Mouse (Mus musculus) stomach, postnatal 0 days (tissue): ENCODE measurements around the gene Htr6. TPM values are rescaled to one million over a fixed set of nuclear protein-coding genes. Genes with fewer than 3 reads are reported as not detected.
A peak's percentile ranks its signal among the peaks of the same experiment; 100 is the strongest.

Experiments used
- ATAC-seq: fragments of 200-750 bp; cut with Nextera tagmentation; 2 replicates; pipeline ENCODE4 v1.8.0; 2017; ENCODE audit not compliant: low FRiP score, low TSS enrichment
- DNase-seq: peaks from one replicate; pipeline ENCODE4 v3.0.0-alpha.2; 2016; ENCODE audit warnings: low spot score
- H3K27ac ChIP-seq: fragments of 300-500 bp; sonication (generic); replicated peaks from 2 replicates; pipeline ENCODE4 v1.5.1; 2014; ENCODE audit warnings: mild to moderate bottlenecking, control low read depth
- H3K27me3 ChIP-seq: fragments of 300-500 bp; sonication (generic); 2 replicates; pipeline ENCODE4 v1.6.1; 2014; ENCODE audit warnings: low read length; ENCODE audit not compliant: control insufficient read depth, insufficient read depth
- H3K36me3 ChIP-seq: fragments of 300-500 bp; sonication (generic); 2 replicates; pipeline ENCODE4 v1.6.1; 2014; ENCODE audit warnings: low read length, mixed read lengths; ENCODE audit not compliant: control insufficient read depth, insufficient read depth
- H3K4me1 ChIP-seq: fragments of 300-500 bp; sonication (generic); replicated peaks from 2 replicates; pipeline ENCODE4 v1.6.1; 2014; ENCODE audit warnings: antibody characterized with exemption; ENCODE audit not compliant: control insufficient read depth, insufficient read depth
- H3K4me2 ChIP-seq: fragments of 300-500 bp; sonication (generic); replicated peaks from 2 replicates; pipeline ENCODE4 v1.6.1; 2014; ENCODE audit warnings: low read depth, mild to moderate bottlenecking, control low read depth, moderate library complexity
- H3K4me3 ChIP-seq: fragments of 300-500 bp; sonication (generic); 2 replicates; pipeline ENCODE4 v1.5.1; 2014; ENCODE audit warnings: low read depth, low read length, control low read depth
- H3K9ac ChIP-seq: fragments of 300-500 bp; sonication (generic); 2 replicates; pipeline ENCODE4 v1.6.1; 2014; ENCODE audit warnings: mild to moderate bottlenecking, low read length, control low read depth, mixed read lengths
- H3K9me3 ChIP-seq: fragments of 300-500 bp; sonication (generic); 2 replicates; pipeline ENCODE4 v1.6.1; 2016; ENCODE audit warnings: low read length; ENCODE audit not compliant: control insufficient read depth
- CTCF ChIP-seq: IDR thresholded peaks from 2 replicates; pipeline ENCODE4 v1.5.1; 2016; ENCODE audit warnings: antibody characterized with exemption, low read depth, mild to moderate bottlenecking, moderate library complexity
- EP300 ChIP-seq: optimal IDR thresholded peaks from 2 replicates; pipeline ENCODE3; 2016; ENCODE audit warnings: antibody characterized with exemption
- WGBS: fragments of 180-500 bp; shearing (Covaris S2); extraction: QIAGEN DNeasy Blood & Tissue Kit; methylation state at CpG from one replicate; pipeline ENCODE4 v1.1.7; 2014; 5-methylcytosine and 5-hydroxymethylcytosine counted together
- polyA plus RNA-seq: library from polyadenylated mRNA; unstranded; fragments of >200 nt; fragmentation: Nextera tagmentation; extraction: Ambion mirVana; gene quantifications from 2 replicates; pipeline ENCODE4 v1.2.1, GENCODE M21; 2015

The Htr6 gene
- polyA plus RNA-seq, 1 experiment from 2014 or later = not detected

GRCm38 (mm10) chr4:139042611-139043010, 32.8 kb downstream of the Htr6 start:
- WGBS = 84% methylated on average over 5 of the region's 5 CpGs
- no peak overlapping the region for H3K27ac ChIP-seq
- no peak for TF ChIP-seq EP300
- no peak for TF ChIP-seq CTCF

GRCm38 (mm10) chr4:139040084-139040839, 35.1 kb downstream of the Htr6 start:
- no peaks in the 10 kb centered on the region for H3K27me3 ChIP-seq
- no peak overlapping the region for H3K4me2 ChIP-seq
- WGBS = 32% methylated on average over 10 of the region's 10 CpGs
- peak; percentile 27; the same call in 1 of the 2 replicates for ATAC-seq
- no peak overlapping the region for H3K4me3 ChIP-seq
- no peak overlapping the region for H3K27ac ChIP-seq
- H3K9ac ChIP-seq = no peak overlapping the region
- no peak for DNase-seq
- no peaks in the 10 kb centered on the region for H3K9me3 ChIP-seq
- H3K36me3 ChIP-seq = 0 out of 2 replicates have a peak, but pooled peaks cover 4% of the 10 kb centered on the region
- H3K4me1 ChIP-seq = no peaks in the 10 kb centered on the region
- TF ChIP-seq CTCF (no peak), EP300 (no peak)

More at GRCm38 (mm10) chr4:139042611-139043010, 32.8 kb downstream of the Htr6 start:
- H3K27me3 ChIP-seq = no peaks in the 10 kb centered on the region
- no peak overlapping the region for H3K4me2 ChIP-seq
- H3K4me3 ChIP-seq = no peak overlapping the region
- H3K9ac ChIP-seq = no peak overlapping the region
- H3K9me3 ChIP-seq = no peaks in the 10 kb centered on the region
- no peaks in the 10 kb centered on the region for H3K4me1 ChIP-seq
- no peaks in the 10 kb centered on the region for H3K36me3 ChIP-seq
- no peak for DNase-seq
- ATAC-seq = no peak

- H3K36me3 ChIP-seq = 0 out of 2 replicates have a peak, but pooled peaks cover 4% of the 10 kb centered on the region
- DNase-seq (no peak), ATAC-seq (no peak)
- 38% methylated on average over 17 of the region's 17 CpGs for WGBS
- no peak overlapping the region for H3K4me3 ChIP-seq
- no peak overlapping the region for H3K4me2 ChIP-seq
- no peak overlapping the region for H3K9ac ChIP-seq
- H3K27ac ChIP-seq = no peak overlapping the region
- H3K9me3 ChIP-seq = no peaks in the 10 kb centered on the region
- no peaks in the 10 kb centered on the region for H3K4me1 ChIP-seq
- no peaks in the 10 kb centered on the region for H3K27me3 ChIP-seq
- no peak for TF ChIP-seq EP300
- no peak for TF ChIP-seq CTCF
Measured at GRCm38 (mm10) chr4:139037795-139038607, 37.4 kb downstream of the Htr6 start.

GRCm38 (mm10) chr4:139035799-139036198, 39.6 kb downstream of the Htr6 start:
- H3K27ac ChIP-seq = no peak overlapping the region
- H3K9me3 ChIP-seq = no peaks in the 10 kb centered on the region
- DNase-seq (no peak), ATAC-seq (no peak)
- WGBS = 75% methylated on average over 3 of the region's 3 CpGs
- TF ChIP-seq EP300 (no peak), CTCF (no peak)
- H3K4me2 ChIP-seq = no peak overlapping the region
- H3K27me3 ChIP-seq = no peaks in the 10 kb centered on the region
- 0 out of 2 replicates have a peak, but pooled peaks cover 4% of the 10 kb centered on the region for H3K36me3 ChIP-seq
- no peak overlapping the region for H3K9ac ChIP-seq
- no peak overlapping the region for H3K4me3 ChIP-seq
- H3K4me1 ChIP-seq = no peaks in the 10 kb centered on the region

GRCm38 (mm10) chr4:139034942-139035341, 40.4 kb downstream of the Htr6 start:
- Histone ChIP-seq H3K27me3 (no peaks in the 10 kb centered on the region), H3K9ac (no peak overlapping the region), H3K4me2 (no peak overlapping the region), H3K9me3 (no peaks in the 10 kb centered on the region), H3K36me3 (0 out of 2 replicates have a peak, but pooled peaks cover 4% of the 10 kb centered on the region), H3K4me1 (no peaks in the 10 kb centered on the region), H3K27ac (no peak overlapping the region), H3K4me3 (no peak overlapping the region)
- DNase-seq (no peak), ATAC-seq (no peak)
- TF ChIP-seq CTCF = no peak
- TF ChIP-seq EP300 = no peak
- 93% methylated on average over 3 of the region's 3 CpGs for WGBS
